Mouse (Mus musculus) cerebellum, adult 2 months (tissue): Measurements from ENCODE around the gene 9930111J21Rik1.
"Not testable (repeated sequence)": the region's sequence is repeated elsewhere in the genome, so short reads cannot be mapped to it uniquely, and the experiment has no call there.

ENCODE experiments used
- CTCF ChIP-seq: fragments of 200-500 bp; IDR thresholded peaks from 2 replicates; pipeline ENCODE4 v1.5.1; 2011; ENCODE audit warnings: low read depth, mild to moderate bottlenecking, control low read depth, low read length, moderate library complexity, borderline replicate concordance; ENCODE audit not compliant: insufficient read depth
- POLR2A ChIP-seq: fragments of 200-500 bp; IDR thresholded peaks from 2 replicates; pipeline ENCODE4 v1.6.1; 2011; ENCODE audit warnings: low read length, control low read depth, borderline replicate concordance; ENCODE audit not compliant: insufficient read depth

DNA sequence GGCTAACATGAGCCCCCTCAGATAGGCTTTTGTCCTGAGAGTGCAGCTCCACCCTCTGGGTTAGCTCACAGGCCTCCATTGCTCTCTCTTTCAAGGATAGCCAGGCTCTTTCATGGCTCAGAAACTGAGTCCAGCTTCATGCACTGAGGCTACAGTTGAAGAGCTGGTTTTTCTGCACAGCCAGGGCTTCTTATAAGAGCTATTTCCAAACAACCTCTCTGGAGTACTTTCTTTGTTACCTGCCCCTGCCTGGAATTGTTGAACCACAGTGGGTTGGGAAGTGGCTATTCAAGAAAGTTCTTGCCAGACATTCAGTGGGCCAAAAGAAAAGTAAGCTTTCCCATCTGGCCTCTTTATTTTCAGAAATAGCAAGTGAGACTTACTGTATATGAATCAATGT is 39.9 kb downstream of the 9930111J21Rik1 start:
- TF ChIP-seq POLR2A, CTCF: not testable (repeated sequence)
